Mouse (Mus musculus) G1E (cell line): Measurements from ENCODE around the gene Actr1b. TPM values are rescaled to one million over a fixed set of nuclear protein-coding genes. Genes with fewer than 3 reads are reported as not detected.
A peak's percentile ranks its signal among the peaks of the same experiment; 100 is the strongest.

Experiments used
- ATAC-seq: 2 replicates; pipeline ENCODE4 v1.8.0; 2016; ENCODE audit warnings: mild to moderate bottlenecking; ENCODE audit not compliant: insufficient number of reproducible peaks, poor library complexity, low FRiP score, severe bottlenecking; ENCODE audit errors: extremely low read depth
- DNase-seq: peaks from one replicate; pipeline ENCODE4 v3.0.0; 2012; ENCODE audit warnings: low spot score
- H3K27me3 ChIP-seq: 2 replicates; pipeline ENCODE4 v1.6.1; 2012; ENCODE audit warnings: mild to moderate bottlenecking, low read length, inconsistent platforms; ENCODE audit not compliant: insufficient read depth
- H3K36me3 ChIP-seq: replicated peaks from 2 replicates; pipeline ENCODE3; 2012; ENCODE audit warnings: mild to moderate bottlenecking, inconsistent platforms
- H3K4me1 ChIP-seq: 2 replicates; pipeline ENCODE4 v1.6.1; 2012; ENCODE audit warnings: low read depth, low read length, inconsistent platforms, mixed read lengths; ENCODE audit not compliant: insufficient read depth
- H3K4me3 ChIP-seq: 2 replicates; pipeline ENCODE4 v1.5.1; 2012; ENCODE audit warnings: low read depth, mild to moderate bottlenecking, inconsistent platforms, low read length, moderate library complexity, mixed read lengths
- H3K9me3 ChIP-seq: replicated peaks from 2 replicates; pipeline ENCODE4 v1.6.1; 2012; ENCODE audit warnings: inconsistent platforms
- CTCF ChIP-seq: IDR thresholded peaks from 2 replicates; pipeline ENCODE4 v1.5.1; 2012; ENCODE audit warnings: low read depth, low read length, inconsistent platforms, mixed read lengths
- GATA1 ChIP-seq: IDR thresholded peaks from 2 replicates; pipeline ENCODE4 v1.6.1; 2012; ENCODE audit warnings: borderline replicate concordance, low read length, inconsistent platforms, mixed read lengths
- GATA2 ChIP-seq: IDR thresholded peaks from 2 replicates; pipeline ENCODE4 v1.6.1; 2012; ENCODE audit warnings: low read depth, low read length, inconsistent platforms, borderline replicate concordance
- POLR2AphosphoS5 ChIP-seq: IDR thresholded peaks from 2 replicates; pipeline ENCODE4 v1.6.1; 2012; ENCODE audit warnings: low read depth, low read length, inconsistent platforms; ENCODE audit not compliant: insufficient replicate concordance
- TAL1 ChIP-seq: conservative IDR thresholded peaks from 2 replicates; pipeline ENCODE4 v1.6.1; 2012; ENCODE audit warnings: low read depth, low read length, inconsistent platforms, mixed read lengths
- polyA plus RNA-seq: library from polyadenylated mRNA; stranded (reverse); fragments of >175 nt; gene quantifications from 2 replicates; pipeline ENCODE4 v1.2.3, GENCODE M21; 2012
- total RNA-seq, 2 experiments: library from RNA; stranded (forward) in 1 of 2; stranded (reverse) in 1 of 2; fragments of 200-1000 nt in 1 of 2; fragments of >200 nt in 1 of 2; fragmentation: Nextera tagmentation in 1 of 2; gene quantifications; 2 replicates each; pipeline ENCODE4 v1.2.3; 2014 to 2017

Actr1b gene
- total and polyA plus RNA-seq, 3 experiments: 50.8 to 87.4 (median 68.0) TPM

DNA sequence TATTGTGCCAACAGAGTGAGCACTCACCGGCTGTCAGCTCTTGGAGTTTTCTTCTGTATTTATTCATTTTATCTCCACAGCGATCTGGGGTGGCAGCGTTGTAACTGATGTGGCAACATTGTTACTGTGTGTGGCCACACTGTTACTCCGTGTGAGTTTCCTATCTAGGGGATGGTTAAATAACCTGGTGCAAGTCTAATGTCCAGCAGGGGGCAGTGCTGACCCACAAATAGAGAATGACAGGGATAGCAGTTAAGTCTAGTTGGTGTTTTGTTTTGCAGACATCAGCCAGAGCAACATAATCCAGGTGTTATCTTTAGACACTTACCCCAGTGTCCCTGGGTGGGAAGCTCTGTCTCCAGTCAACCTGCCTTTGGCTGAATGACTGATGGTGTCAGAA is 23.1 kb upstream of the Actr1b start:
- no peaks in the 10 kb centered on the region for H3K4me1 ChIP-seq
- TF ChIP-seq TAL1: no peak
- no peak for TF ChIP-seq POLR2AphosphoS5
- TF ChIP-seq CTCF: peak; percentile 83
- TF ChIP-seq GATA2: no peak
- no peak for TF ChIP-seq GATA1
- H3K4me3 ChIP-seq: no peak overlapping the region
- ATAC-seq (no peak; the same call in 1 of the 2 replicates), DNase-seq (peak; percentile 43)
- peaks cover 5% of the 10 kb centered on the region; the same call in 1 of the 2 replicates for H3K27me3 ChIP-seq
- no peaks in the 10 kb centered on the region for H3K36me3 ChIP-seq
- no peaks in the 10 kb centered on the region for H3K9me3 ChIP-seq

DNA sequence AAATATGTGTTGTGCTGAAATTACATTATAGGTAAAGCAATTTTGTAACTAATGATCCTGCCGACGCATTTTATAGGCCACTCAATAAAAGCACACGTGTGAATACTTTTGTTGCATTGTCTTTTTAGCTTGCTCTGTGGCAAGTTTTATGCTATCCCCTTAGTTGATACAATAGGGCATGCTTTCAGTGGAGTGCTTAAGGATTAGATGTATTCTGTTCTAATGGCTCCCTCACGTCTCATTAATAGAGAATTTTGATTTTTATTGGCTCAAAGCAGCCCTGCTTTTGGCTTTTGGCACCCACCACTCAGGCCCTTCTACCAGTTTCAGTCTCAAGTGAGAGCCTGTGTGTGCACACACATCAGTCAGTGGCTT is 9.8 kb upstream of the Actr1b start:
- Histone ChIP-seq H3K27me3 (peaks cover 16% of the 10 kb centered on the region), H3K36me3 (no peaks in the 10 kb centered on the region), H3K4me1 (no peaks in the 10 kb centered on the region), H3K4me3 (no peak overlapping the region), H3K9me3 (no peaks in the 10 kb centered on the region; the same call in 1 of the 2 replicates)
- no peak for DNase-seq
- no peak for ATAC-seq
- TF ChIP-seq POLR2AphosphoS5 (no peak), TAL1 (no peak), GATA1 (no peak), GATA2 (no peak), CTCF (no peak)

DNA sequence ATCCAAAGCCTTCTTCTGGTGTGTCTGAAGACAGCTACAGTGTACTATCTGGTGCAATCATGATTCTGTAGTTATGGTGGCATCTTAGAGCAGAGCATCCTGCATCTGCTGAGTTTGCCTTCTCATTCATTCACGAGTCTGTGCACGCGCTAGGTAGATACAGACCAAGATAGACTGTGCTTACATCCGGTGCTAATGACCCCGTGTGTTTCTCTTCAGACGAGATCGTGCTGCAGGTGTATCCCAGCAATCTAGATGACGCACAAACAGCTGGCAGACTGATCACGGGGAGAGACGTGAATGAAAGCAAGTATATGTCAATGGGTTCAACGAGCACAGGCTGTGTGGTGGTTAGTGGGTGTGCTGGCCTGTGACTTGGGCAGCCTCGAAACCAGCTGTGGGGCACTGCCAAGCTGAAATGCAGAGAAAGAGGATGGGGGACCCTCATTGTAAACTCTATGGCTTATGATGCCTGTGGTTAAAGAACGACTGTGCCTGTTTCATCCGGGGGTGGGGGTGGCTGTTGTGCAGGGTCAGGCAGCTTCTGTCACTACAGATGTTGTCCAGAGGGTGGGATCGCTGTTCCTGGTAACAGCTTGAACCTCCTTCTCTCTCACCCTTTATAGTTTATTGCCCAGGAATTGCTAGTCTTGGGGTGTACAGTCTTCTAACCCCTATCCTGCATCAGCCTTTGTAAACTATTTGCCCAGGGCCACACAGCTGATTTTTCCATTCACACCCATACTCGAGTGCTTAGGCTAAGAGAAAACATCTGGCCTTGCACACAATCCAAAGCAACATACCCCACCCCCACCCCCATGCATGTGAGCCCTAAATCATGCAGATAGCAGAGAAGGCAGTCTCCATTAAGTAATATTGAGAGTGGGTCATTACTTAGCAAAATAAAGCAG is 9.2 kb upstream of the Actr1b start:
- no peaks in the 10 kb centered on the region for H3K36me3 ChIP-seq
- TF ChIP-seq POLR2AphosphoS5: no peak
- no peak overlapping the region for H3K4me3 ChIP-seq
- H3K27me3 ChIP-seq: peaks cover 21% of the 10 kb centered on the region
- no peaks in the 10 kb centered on the region; the same call in 1 of the 2 replicates for H3K9me3 ChIP-seq
- DNase-seq (no peak), ATAC-seq (no peak)
- H3K4me1 ChIP-seq: no peaks in the 10 kb centered on the region

DNA sequence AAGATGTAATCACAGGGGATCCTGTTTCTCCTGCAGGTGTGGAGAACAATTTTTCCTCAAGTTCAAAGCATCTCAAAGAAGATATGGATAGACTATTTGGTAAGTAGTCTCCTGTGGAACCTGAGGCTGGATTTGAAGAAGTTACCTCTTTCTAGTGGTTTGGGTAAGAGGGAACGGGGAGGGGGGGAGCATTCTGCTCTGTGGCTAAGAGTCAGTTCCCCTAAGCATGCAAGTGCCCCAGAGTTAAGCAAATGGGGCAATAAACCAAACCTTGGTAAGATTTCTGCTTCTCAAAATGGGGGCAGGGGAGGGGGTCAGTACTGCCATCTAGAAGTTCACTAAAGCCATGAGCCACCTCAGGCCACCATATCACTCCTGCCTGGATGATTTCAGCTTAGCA is 4.6 kb upstream of the Actr1b start:
- no peaks in the 10 kb centered on the region for H3K4me1 ChIP-seq
- no peak for TF ChIP-seq CTCF
- TF ChIP-seq GATA2: no peak
- TF ChIP-seq GATA1: no peak
- no peak for TF ChIP-seq TAL1
- no peak for TF ChIP-seq POLR2AphosphoS5
- peaks cover 6% of the 10 kb centered on the region for H3K9me3 ChIP-seq
- no peaks in the 10 kb centered on the region for H3K36me3 ChIP-seq
- peaks cover 53% of the 10 kb centered on the region for H3K27me3 ChIP-seq
- ATAC-seq (no peak), DNase-seq (no peak)
- no peak overlapping the region for H3K4me3 ChIP-seq

DNA sequence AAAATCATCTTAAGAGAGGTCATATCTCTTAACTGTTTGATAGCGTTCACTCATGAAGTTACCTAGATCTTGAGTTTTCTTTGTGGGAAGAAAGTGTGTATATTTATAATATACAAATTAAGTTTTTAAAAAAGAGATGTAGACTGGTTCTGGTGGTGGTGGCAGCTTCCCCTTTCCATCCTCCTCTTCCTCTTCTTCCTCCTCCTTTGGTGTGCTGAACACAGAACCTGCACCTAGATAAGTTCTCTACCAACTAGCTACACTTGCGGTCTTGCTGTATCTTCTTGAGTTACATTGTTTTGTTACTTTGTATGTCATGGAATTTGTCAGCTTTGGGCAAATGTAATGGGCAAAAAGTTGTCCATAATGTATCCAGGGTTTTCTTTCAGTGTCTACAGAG is 3.1 kb downstream of the Actr1b start:
- no peak overlapping the region for H3K4me3 ChIP-seq
- peaks cover 27% of the 10 kb centered on the region for H3K36me3 ChIP-seq
- peaks cover 17% of the 10 kb centered on the region for H3K27me3 ChIP-seq
- TF ChIP-seq GATA1 (no peak), CTCF (no peak), POLR2AphosphoS5 (no peak), GATA2 (no peak), TAL1 (no peak)
- peaks cover 12% of the 10 kb centered on the region for H3K9me3 ChIP-seq
- peaks cover 31% of the 10 kb centered on the region for H3K4me1 ChIP-seq
- ATAC-seq (no peak), DNase-seq (no peak)

DNA sequence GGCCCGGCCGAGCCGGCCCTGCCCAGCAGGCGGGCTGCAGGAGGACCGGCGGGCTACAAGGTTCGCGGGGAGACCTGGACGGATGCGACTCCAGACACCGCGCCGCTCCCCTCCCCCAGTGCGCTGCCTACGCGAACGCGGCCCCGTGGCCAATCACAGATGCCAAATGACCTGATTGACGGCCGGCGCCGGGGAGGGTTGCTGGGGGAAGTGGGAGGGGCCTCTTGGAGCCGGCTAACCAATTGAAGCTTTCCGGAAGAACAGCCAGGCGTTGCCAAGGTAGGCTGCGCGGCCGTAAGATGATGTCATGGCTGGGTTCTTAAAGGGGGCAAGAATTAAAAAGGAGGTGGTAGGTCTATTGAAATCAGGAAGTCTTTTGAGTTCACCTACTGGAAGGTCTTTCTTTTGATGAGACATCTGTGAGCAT is 4.4 kb downstream of the Actr1b start, which contains the start of gene 4933424G06Rik:
4933424G06Rik (plus strand) TSS at position 296 of the 427 bp plus-strand sequence.
- DNase-seq (peak; percentile 99), ATAC-seq (peak; percentile 99)
- Histone ChIP-seq H3K9me3 (peaks cover 12% of the 10 kb centered on the region), H3K4me1 (peaks cover 31% of the 10 kb centered on the region), H3K4me3 (peak within 1 kb of the TSS; percentile 85), H3K36me3 (peaks cover 39% of the 10 kb centered on the region), H3K27me3 (peaks cover 7% of the 10 kb centered on the region)
- TF ChIP-seq GATA2 (no peak), GATA1 (no peak), TAL1 (no peak), CTCF (no peak), POLR2AphosphoS5 (no peak)
